Mouse (Mus musculus) R1 (cell line): ENCODE results near the gene Arid1b.

ENCODE experiments used
- DNase-seq: peaks from one replicate; pipeline ENCODE4 v3.0.0-alpha.2; 2018; ENCODE audit warnings: low read depth, low spot score

Arid1b gene

DNA sequence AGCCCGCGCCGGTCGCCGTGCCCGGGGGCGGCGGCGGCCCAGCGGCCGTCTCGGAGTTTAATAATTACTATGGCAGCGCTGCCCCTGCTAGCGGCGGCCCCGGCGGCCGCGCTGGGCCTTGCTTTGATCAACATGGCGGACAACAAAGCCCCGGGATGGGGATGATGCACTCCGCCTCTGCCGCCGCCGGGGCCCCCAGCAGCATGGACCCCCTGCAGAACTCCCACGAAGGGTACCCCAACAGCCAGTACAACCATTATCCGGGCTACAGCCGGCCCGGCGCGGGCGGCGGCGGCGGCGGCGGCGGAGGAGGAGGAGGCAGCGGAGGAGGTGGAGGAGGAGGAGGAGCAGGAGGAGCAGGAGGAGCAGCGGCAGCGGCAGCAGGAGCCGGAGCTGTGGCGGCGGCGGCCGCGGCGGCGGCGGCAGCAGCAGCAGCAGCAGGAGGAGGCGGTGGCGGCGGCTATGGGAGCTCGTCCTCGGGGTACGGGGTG lies 1.5 kb downstream of the Arid1b start:
- peak; percentile 61 for DNase-seq

DNA sequence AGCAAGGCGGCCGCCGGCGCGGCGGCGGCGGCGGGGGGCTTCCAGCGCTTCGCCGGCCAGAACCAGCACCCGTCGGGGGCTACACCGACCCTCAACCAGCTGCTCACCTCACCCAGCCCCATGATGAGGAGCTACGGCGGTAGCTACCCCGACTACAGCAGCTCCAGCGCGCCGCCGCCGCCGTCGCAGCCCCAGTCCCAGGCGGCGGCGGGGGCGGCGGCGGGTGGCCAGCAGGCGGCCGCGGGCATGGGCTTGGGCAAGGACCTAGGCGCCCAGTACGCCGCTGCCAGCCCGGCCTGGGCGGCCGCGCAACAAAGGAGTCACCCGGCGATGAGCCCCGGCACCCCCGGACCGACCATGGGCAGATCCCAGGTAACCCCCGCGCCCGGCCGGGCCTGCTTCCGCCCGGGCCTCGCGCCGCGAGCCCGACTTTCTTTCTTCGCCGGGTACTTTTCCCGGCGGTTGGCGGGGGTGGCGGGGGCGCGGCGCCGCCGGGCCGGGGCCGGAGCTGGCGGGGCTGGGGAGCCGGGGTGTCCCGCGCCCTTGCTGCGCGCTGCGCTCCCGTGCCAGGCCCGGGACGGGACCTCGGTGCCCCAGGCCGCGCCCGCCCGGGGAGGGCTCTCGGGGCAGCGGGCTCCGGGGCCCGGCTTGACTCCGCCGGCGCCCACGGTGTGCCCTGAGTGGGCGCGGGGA lies 2.1 kb downstream of the Arid1b start:
- DNase-seq, result no peak

DNA sequence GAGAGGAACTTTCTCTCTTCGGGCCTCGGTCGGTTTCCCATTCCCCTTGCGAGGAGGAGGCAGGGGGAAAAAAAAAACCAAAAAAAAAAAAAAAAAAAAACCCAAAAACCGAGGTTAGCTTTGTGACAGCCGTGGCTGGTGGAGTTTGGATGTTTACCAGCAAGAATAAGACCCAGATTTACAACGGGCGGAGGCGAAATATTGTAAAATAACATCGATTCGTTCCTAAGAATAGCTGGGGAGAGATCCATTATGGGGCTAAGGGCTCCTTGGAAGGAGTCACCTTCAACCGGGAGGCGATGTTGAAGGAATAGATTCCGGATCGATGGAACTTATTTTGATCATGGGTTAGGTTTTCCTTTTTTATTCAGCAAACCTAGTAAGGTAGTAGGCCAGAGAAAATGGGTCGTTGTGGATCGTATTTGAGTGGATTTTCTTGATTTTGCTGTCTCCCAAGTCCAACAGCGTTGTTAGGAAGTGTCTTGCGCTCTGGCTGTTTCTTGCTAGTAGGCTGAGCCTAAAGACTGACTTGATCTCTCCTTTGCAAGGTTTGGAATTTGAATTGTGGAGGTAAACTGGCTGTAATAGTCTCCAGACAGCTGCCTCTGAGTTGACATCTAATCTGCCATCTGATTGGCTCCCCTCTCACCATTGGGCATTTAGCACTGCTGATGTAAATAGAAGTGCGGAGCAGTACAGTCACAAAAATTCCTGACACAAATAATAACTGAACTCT lies 2.9 kb downstream of the Arid1b start:
- DNase-seq, result no peak

DNA sequence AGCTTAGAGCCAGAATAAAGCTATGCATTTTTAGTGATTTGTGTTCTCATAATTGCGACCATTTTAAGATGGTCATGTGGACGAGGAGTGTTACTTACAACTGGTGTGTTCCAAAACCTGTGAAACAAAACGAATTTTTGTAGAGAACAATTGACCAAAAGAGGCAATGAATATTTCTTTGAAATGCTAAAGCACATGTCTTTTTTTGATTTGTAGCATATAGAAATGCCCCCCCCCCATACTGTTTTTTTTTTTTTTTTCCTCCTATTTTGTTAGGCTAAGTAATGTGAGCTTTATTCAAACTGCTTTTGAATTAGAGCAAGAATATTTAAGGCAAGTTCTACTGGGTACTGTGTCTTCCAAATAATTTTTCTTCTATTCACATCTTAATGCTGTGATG lies 3.8 kb downstream of the Arid1b start:
- no peak for DNase-seq

DNA sequence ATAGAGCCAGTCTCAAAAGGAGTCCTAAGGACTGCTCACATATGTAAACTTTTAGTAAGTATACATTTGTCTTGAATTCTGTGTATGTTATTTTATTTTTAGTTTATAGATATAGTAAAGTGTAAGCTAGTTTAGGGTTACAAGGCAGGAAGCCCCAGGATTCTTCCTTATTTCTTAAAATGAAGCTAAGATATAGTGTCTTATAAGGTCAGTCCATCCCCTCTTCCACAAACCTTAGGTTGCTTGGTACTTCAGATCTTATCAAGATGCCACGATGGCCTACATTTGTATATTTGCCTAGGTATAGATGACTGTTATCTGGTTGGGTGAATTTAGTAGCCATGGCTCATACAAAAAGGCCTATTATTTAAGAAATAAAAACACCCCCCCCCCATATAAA lies 5.1 kb downstream of the Arid1b start:
- DNase-seq, result no peak

DNA sequence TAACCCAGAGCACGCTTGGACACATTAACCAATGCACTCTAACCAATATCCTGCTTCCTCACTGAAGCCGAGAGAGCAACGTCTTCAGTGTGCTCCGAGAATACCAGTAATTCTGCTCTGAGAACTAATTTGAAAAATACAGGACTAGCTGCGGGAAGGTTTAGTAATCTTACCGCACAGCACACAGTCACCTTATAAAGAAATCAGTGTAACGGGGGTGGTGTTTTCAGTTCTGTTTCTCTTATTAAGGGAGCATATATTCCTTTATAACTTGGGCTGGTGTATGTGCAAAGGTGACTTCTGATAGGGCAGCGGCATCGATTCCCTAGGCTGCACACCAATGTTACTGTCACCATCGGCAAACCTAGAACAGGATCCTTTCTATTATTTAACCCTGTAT lies 5.9 kb downstream of the Arid1b start:
- DNase-seq, result no peak

DNA sequence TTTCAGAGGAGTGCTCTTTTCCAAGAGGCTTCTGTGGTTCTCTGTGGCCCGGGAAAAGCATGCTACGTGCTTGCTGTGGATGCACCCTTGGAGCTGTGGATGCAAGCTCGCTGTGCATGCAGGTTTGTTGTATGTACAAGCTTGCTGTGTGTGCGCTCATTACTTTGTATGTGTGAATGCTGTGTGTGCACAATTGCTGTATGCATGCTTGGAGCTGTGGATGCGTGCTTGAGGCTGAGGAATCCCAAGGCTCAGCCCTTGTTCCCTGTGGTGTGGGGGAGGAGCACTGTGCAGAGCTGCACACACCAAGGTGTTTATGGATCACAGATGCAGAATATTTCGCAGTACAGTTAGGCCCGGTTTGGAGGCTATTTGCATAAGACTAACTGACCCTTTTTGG lies 6.7 kb downstream of the Arid1b start:
- DNase-seq, result peak; percentile 54

DNA sequence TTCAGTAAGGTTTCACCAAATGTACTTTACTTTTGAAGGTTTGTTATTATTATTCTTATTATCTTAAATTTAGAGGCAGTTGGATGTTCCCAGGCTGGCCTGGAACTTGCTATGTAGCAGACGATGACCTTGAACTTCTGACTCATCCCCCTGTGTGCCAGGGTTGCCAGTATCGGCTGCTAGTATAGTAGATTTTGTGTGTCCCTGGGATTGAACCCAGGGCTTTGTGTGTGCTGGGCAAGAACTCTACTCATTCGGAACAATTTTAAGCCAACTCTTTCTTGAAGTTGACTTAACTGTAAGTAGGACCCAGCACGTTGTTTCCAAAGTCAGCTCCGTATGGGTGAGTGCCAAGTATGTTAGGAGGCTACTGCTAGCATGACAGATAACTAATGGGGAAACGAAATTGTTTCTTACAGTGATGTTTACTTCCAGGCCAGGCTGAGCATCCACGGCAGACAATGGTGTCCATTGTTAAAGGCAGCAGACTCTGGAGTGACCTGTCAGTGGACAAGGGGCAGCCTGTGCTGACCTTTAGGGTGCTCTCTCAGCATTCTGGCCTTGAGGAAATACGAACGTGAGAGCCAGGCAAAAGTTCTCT lies 7.5 kb downstream of the Arid1b start:
- no peak for DNase-seq

DNA sequence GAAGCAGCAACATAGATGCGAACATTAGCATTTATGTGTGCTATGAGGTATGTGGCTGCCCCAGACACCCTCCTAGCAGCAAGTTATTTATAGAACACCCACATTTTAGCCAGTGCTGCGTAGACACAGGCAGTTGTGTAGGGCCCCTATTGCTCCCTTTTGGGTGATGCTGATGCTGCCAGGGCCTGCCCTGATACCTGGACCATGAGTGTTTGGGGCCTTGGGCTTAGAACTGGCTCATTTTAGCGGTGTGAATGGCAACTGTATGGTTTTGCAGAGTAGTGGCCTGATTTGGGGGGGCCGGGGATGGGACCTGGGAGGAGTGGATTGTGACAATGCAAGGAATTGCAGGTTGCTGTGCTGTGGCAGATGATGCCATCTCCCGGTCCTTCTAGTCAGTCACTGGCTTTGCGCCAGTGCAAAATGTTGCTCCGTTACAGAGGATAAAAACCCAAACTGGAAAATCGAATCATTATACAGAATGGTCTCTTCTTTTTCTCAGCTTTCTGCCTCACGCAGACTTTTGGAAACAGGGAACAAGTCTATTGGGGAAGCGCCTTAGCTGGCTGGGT lies 8.9 kb downstream of the Arid1b start:
- no peak for DNase-seq

DNA sequence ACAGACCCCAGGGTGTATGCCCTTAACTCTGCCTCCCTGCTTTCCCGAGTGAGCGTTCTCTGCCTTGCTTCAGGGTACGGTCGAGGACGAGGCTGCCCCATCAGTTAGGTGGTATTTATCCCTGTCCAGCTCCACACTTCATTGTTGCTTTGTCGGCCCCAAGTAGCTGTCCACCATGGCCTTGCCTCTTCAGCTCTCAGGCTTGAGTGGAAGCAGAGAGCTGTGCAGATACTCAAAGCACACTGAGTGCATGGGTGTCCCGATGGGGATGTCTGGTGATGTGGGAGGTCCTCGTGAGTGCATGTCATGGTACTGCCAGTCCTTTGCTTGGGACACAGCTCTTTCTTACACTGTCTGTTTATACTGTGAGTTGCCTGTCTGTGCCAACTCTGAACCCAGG lies 10.1 kb downstream of the Arid1b start:
- no peak for DNase-seq

DNA sequence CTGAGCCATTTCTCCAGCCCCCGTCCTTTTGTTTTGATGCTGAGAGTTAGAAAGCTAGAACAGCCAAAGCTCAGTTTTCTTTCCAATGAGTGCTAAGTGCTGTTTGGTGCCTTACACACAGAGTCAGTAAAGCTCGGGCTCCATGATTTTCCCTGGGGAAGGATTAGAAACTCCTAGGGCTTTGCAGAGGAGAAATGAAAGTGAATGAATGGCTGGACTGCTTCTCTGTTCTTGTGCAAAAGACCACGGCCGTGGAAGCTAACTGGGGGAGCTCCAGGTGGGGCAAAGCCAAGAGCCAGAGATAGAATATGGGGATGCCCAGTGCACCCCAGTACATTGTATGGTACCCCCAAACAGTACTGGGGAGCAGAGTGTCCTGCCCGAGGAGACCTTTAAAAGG lies 10.6 kb downstream of the Arid1b start:
- DNase-seq, result no peak

DNA sequence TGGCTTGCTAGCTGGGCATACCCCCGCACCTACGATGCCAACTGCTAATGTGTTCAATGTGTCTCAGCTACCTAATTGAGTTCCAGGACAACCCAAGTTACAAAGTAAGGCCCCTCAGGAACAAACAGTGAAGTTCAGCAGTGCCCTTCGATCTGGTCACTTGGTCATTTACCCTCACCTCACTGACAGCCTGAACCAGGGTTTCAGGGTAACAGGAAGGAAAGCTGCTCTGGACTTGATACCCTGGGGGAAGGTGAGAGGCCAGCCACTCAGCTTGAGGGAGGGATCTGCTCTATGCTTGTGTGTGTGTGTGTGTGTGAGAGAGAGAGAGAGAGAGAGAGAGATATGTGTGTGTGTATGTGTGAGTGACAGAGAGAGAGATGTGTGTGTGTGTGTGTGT lies 11.2 kb downstream of the Arid1b start:
- DNase-seq, result no peak

DNA sequence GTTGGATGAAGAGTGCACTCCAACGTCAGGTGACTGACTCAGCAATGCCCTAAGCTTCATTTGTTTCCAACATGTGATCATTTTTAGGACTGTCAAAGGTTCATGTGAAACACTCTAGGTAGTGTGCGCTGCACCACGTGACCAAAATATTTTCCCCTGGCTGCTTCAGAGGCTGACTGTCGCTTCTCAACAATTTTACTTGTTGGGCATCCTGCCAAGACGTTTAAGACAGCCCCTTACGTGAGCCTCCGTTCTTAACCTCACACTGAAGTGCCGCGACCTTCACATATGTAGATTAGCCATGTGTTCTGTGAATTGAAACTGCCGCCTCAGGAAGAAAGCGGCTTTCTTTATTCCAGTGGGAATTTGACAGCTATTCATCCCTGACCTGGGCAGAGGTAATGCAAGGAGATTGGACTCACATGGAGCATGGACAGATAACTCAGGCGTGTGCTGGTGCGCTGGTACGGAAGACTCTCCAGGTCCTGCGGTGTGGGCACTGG lies 13.1 kb downstream of the Arid1b start:
- DNase-seq, result peak; percentile 93

DNA sequence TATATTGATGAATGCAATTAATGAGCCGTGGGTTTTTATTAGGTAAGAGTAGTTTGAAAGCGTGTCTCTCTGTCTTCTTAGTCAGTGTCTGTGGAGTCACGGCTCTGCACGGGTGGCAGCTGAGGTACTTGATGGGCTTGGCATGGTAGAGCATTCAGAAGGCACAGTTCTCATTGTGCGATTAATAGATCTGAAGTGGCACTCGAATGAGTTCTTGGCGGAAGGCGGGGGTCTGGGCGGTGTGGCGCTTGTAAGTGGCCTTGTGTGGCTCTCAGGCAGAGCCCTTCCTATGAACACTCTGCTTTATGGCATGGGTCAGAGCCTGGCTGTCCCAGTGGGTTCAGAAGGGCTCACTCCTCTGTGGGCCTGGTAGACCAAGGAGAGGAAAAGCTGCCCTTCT lies 14.1 kb downstream of the Arid1b start:
- no peak for DNase-seq

DNA sequence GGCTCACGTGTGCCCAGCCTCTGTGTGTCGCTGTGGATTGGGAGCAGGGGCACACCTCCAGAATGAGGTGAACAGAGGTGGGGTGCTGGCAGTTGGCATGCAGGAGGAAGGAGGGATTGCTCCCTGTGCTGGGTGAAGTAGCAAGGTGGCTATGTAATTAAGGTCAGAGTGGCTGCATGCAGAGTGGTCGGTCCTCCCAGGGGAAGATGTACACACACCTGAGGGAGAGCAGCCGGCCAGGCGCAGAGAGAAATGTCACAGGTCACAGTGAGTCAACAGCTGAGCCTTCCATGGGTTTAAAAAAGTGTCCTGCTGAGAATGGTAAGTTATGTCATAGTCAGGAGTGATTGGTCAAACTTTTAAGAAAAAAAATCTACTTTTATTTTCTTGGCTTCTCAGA lies 14.6 kb downstream of the Arid1b start:
- DNase-seq, result no peak

DNA sequence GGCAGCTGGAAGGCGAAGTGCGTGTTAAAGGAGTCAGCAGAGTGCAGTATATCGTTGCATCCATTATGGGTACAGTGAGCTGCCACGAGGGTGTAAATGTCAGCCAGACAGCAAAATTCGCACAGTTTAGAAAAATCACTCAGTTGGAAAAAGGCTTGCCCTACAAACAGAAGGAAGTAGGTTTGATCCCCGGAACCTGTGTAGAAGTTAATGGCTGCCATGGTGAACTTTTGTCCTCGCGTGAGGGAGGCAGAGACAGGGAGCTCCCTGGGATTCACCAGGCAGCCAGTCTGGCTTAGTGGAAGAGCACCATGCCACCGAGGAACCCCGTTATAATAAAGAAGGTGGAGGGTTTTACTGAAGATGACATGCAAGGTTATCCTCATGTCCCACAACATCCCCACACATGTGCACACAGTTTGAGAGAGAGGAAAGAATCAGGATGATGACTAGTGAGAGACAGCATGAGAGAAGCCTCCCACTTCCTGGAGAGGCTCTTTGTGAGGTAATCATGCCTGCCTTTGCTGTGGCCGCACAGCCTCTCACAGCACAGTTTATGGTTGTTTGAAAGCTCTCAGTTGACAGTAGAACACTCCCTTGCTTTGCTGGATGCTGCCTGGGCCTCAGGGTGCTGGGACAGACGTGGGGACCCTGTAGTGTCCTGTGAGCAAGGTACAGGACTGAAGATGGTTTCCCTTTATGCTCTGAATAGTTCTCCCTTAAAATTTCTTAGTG lies 15.6 kb downstream of the Arid1b start:
- no peak for DNase-seq

DNA sequence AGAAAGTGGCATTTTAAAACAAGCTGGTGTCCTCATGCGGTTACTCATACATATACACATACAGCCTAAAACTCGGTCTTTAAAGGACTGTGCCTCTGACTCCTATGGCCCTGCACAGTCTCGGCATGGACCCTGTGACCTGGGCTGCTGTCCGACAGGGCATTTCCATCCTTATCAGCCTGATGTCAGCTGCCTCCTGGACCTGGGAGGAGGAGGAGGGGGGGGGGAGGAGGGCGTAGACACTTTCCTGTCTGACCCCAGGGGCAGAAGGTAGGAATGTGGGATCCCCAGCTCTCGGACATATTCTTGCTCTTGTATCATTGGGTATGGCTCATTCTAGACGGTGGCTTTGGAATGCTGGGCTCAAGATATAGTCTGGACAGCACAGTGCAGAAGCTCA lies 16.6 kb downstream of the Arid1b start:
- no peak for DNase-seq

DNA sequence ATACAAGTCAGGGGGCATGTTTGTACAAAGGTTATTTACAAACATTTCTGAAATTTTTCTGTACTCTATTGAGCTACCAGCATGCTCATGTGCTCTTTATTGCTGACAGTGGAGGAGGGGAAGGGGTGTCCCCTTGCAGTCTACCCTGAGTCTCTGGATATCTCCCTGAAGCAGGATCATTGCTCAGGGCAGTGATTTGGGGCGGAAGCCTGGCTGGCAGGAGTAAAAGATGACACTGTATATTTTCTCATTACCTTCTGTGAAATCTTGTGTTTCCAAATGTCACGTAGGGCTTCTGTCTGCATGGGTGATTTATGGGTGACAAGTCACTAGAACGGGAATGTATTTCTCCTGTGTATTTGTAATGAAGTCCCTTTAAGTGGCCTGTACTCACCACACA lies 18.0 kb downstream of the Arid1b start:
- DNase-seq, result no peak

DNA sequence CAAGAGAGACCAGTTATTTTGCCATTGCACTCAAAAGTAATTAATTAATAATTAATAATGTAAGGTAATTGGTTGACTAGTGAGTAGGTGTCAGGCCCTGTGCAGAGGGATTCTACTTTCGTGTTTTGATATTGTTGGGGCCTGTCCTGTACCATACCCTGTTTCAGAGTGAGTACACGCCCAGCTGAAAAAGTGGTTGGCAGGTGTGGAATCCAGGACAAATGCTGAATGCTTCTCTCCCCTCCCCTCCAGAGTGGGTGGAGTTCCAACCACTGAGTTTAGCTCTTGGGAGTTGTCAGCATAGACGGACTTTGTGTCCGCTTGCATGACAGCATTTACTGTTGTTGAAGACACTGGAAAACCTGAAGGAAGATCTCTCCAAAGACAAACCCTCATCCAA lies 18.4 kb downstream of the Arid1b start:
- peak; percentile 53 for DNase-seq

DNA sequence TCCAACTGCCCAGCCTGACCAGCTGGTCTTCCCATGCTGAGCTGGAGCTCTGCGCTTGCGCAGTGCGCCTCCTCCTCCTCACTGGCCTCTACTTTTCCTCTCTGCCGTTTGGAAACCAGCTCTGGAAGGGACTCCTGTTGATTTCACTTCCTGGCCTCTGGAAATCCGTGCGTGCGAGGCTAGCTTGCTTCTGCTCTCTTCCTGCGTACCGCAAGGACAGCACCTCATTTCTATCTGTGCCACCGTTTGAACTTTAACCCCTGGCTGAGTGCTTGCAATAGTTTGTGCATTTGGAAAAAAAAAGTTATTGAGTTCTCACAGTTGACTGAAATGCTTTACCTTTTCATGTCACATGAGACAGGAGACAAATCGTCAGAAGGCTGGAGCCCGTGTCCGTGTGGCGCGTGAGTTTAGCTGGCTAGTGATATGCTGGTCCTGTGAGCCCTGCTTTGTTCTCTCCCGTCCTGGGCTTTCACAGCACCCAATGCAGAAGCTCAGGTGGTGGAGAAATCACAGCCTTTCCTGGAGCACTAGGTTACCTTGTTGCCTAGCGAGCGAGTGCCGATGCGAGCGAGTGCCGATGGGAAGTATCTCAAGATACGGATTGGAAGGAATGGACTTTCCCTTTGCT lies 20.3 kb downstream of the Arid1b start:
- no peak for DNase-seq

DNA sequence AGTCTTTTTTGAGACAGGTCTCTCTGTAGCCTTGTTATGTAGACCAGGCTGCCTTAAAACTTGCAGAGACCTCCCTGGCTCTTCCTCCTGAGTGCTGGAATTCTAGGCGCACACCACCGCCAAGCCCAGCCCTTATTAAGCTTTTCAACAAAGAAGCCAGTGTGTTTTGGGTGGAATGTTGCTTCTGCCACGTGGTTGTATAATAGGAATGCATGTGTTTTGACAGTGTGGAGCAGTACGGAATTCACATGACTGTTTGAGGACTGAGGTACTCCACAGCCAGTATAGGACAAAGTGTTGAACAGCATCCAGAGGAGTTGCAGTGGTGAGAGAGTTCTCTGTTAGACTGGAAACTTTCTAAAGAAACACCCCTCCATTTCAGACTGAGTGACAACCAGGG lies 22.3 kb downstream of the Arid1b start:
- DNase-seq, result peak; percentile 48
